Mouse (Mus musculus) layer of hippocampus, postnatal 14 days (tissue): ENCODE data around the gene Nme3. TPM values are rescaled to one million over a fixed set of nuclear protein-coding genes. Genes with fewer than 3 reads are reported as not detected.

Source experiments
- total RNA-seq, 2 experiments: library from RNA; stranded (reverse); gene quantifications; 2 replicates each; pipeline ENCODE4 v1.2.3; 2021

The Nme3 gene
- total RNA-seq, 2 experiments from 2014 or later = 48.6 to 53.8 TPM

Other genes with a start within 250 kb of the Nme3 start
- gene Slc9a3r2, start 246.2 kb upstream of the Nme3 start, total RNA-seq = 10 to 100 TPM; 47.9 to 52.4 TPM
- gene Npw, start 238.0 kb upstream of the Nme3 start, total RNA-seq = 1 to 10 TPM; 3.7 to 3.9 TPM
- 10 to 100 TPM; 36.5 to 40.7 TPM for gene Zfp598, start 226.8 kb upstream of the Nme3 start, total RNA-seq
- gene Syngr3, start 206.5 kb upstream of the Nme3 start, total RNA-seq = 100 to 1,000 TPM; 197 to 204 TPM
- gene Gfer, start 200.3 kb upstream of the Nme3 start, total RNA-seq = 10 to 100 TPM; 18.5 to 19.8 TPM
- gene Noxo1, start 200.3 kb upstream of the Nme3 start, total RNA-seq = 1 to 10 TPM; 2.7 to 4.4 TPM
- 10 to 100 TPM; 28.5 to 29.1 TPM for gene Tbl3, start 188.8 kb upstream of the Nme3 start, total RNA-seq
- gene Rnf151, start 178.4 kb upstream of the Nme3 start, total RNA-seq = not detected
- 100 to 1,000 TPM; 494 to 506 TPM for gene Rps2, start 178.4 kb upstream of the Nme3 start, total RNA-seq
- 100 to 1,000 TPM; 186 to 200 TPM for gene Ndufb10, start 172.0 kb upstream of the Nme3 start, total RNA-seq
- 1 to 10 TPM in 1 of 2 experiments, under 1 TPM in 1; 0.79 to 1.0 TPM for gene Rpl3l, start 168.7 kb upstream of the Nme3 start, total RNA-seq
- 10 to 100 TPM; 44.4 to 51.2 TPM for gene Msrb1, start 159.9 kb upstream of the Nme3 start, total RNA-seq
- gene Hs3st6, start 143.5 kb upstream of the Nme3 start, total RNA-seq = not detected
- not detected for gene Meiob, start 92.2 kb upstream of the Nme3 start, total RNA-seq
- gene Hagh, start 56.4 kb upstream of the Nme3 start, total RNA-seq = 100 to 1,000 TPM; 107 to 112 TPM
- 10 to 100 TPM; 18.1 to 18.2 TPM for gene Fahd1, start 46.1 kb upstream of the Nme3 start, total RNA-seq
- gene Igfals, start 30.5 kb upstream of the Nme3 start, total RNA-seq = not detected
- 10 to 100 TPM; 37.7 to 43.4 TPM for gene Nubp2, start 10.2 kb upstream of the Nme3 start, total RNA-seq
- 10 to 100 TPM; 40.9 to 41.2 TPM for gene Spsb3, start 9.9 kb upstream of the Nme3 start, total RNA-seq
- 10 to 100 TPM; 66.9 to 83.2 TPM for gene Eme2, start 1.4 kb upstream of the Nme3 start, total RNA-seq
- gene Mrps34, start 1.4 kb upstream of the Nme3 start, total RNA-seq = 10 to 100 TPM; 73.0 to 76.3 TPM
- gene Mapk8ip3, start 40.5 kb downstream of the Nme3 start, total RNA-seq = 100 to 1,000 TPM; 312 to 326 TPM
- gene Jpt2, start 64.2 kb downstream of the Nme3 start, total RNA-seq = 10 to 100 TPM; 11.2 TPM
- 10 to 100 TPM; 24.0 to 28.5 TPM for gene Cramp1l, start 119.3 kb downstream of the Nme3 start, total RNA-seq
- gene Ift140, start 119.6 kb downstream of the Nme3 start, total RNA-seq = 10 to 100 TPM; 25.4 to 31.9 TPM
- 10 to 100 TPM; 10.1 to 10.7 TPM for gene Tmem204, start 187.1 kb downstream of the Nme3 start, total RNA-seq
- gene Telo2, start 219.5 kb downstream of the Nme3 start, total RNA-seq = 10 to 100 TPM; 30.1 to 33.4 TPM
- 1 to 10 TPM; 1.4 to 1.6 TPM for gene Ptx4, start 224.3 kb downstream of the Nme3 start, total RNA-seq
- gene Clcn7, start 236.9 kb downstream of the Nme3 start, total RNA-seq = 10 to 100 TPM; 47.3 to 51.1 TPM